Mouse (Mus musculus) effector memory CD4-positive, alpha-beta T cell, adult 7 months (primary cell): ENCODE data around the gene Tpmt. TPM values are rescaled to one million over a fixed set of nuclear protein-coding genes. Genes with fewer than 3 reads are reported as not detected.

Source experiments
- polyA plus RNA-seq: library from polyadenylated mRNA; unstranded; fragments of 100-300 nt; shearing (Covaris generic); gene quantifications from one replicate; pipeline ENCODE4 v1.2.1, GENCODE M21; 2017

Tpmt gene
- polyA plus RNA-seq, result 2.9 TPM

DNA sequence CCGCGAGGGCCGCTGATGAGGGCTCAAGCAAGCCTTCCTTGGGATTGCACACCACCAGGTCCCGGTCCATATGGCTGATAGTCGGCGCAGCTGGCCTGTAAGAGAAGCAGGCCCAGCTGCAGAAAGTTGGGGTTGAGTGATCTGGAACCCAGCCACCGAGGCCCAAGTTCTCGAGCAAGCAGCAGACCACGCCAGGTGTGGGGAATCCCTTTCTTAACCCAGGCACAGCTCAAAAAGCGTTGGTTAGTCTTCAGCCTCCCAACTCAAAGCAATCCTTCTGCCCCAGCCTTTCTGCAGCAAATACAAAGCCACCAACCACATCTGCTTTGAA is at the start of gene Tpmt:
Tpmt (minus strand) TSS at position 121 of the 331 bp plus-strand sequence.

DNA sequence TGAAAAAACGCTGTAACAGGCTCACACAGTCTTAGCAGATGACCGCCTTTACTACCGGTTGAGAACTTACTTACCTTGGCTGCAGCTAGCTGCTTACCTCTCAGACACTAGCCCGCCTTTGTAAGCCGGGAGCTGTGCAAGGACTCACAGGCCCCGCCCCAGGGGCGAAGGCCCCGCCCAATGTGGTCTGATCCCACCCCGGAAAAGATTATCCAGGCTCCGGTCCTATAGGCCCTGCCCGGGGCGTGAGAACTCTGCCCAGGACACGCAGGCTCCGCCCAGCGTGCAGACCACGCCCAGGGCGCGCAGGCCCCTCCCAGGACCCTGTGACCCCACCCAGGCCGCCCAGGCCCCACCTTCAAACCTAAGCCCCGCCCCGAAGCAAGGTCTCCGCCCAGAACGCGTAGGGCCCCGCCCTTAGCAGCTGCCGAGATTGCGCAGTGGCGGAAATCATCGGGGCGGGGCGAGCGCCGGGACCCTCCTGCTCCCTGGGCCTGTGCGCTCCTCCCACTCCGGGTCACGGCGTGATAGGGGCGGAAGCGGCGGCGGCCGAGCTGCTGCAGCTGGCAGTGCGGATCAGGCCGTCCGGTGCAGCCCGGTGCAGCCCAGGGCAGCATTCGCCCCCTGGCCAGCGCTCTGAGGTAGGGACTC is 1.4 kb downstream of the Tpmt start, which contains the start of gene Kdm1b:
Kdm1b (plus strand) TSS at position 470 of the 651 bp plus-strand sequence.

DNA sequence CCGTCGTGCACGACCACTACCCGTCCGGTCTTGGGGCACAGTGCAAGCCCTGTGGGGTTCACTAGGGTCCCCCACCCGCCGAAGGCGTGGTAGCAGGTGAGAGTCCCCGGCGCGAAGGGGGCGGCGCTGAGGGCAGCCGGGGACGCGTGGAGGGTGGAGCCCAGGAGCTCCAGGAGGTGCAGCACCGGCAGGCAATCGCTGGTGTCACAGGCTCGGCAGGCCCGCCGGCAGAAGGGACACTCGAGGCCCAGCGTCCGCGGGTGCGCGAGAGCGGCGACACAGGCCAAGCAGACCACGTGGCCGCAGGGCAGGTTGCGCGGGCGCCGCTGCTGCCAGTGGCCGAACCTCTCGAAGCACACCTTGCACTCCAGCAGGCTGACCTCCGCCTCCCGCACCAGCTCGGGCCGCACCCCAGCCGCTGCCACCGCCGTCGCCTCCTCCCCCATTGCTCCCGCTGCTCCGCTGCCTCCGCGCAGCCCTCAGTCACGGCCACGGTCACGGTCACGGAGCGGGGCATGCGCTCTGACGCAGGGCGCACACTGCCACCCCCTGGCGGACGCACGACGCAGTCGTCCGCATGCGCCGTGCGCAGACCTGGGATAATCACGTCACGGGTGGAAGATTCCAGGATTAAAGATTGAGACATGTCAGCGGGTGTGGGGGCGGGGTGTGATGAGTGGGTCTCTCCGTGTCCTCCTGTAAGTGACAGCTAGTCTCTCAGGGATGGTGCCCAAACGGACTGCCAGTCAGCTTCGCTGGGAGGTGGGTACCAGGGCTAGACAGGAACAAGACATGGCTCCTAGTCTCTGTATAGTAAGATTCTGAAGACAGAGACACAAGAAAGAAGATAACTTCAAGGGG is 30.0 kb downstream of the Tpmt start, which contains the start of gene Nhlrc1:
Nhlrc1 (minus strand) TSS at position 517 of the 861 bp plus-strand sequence.

Other genes starting within 250 kb of the Tpmt start
- 9.3 TPM for gene Kif13a, start 114.9 kb downstream of the Tpmt start, polyA plus RNA-seq
- gene Nhlrc1, start 29.9 kb downstream of the Tpmt start, polyA plus RNA-seq, result 0.77 TPM
- gene Kdm1b, start 1.2 kb downstream of the Tpmt start, polyA plus RNA-seq, result 19.0 TPM
- gene Dek, start 61.5 kb upstream of the Tpmt start, polyA plus RNA-seq, result 207 TPM
- 0.09 TPM for gene Rnf144b, start 77.9 kb upstream of the Tpmt start, polyA plus RNA-seq